Mouse (Mus musculus) MEL (cell line): ENCODE data around the gene Zfp961. TPM values are rescaled to one million over a fixed set of nuclear protein-coding genes. Genes with fewer than 3 reads are reported as not detected.
"Not testable (repeated sequence)": the region's sequence is repeated elsewhere in the genome, so short reads cannot be mapped to it uniquely, and the experiment has no call there.

Source experiments
- DNase-seq: peaks from one replicate; pipeline ENCODE4 v3.0.0; 2011; ENCODE audit warnings: low read depth, low spot score
- H3K27ac ChIP-seq: 2 replicates; pipeline ENCODE4 v1.5.1; 2012; ENCODE audit warnings: low read depth, mild to moderate bottlenecking, control low read depth, low read length, moderate library complexity; ENCODE audit not compliant: control insufficient read depth
- H3K27me3 ChIP-seq, 2 experiments: fragments of 150-350 bp in 1 of 2; sonication (generic) in 1 of 2; 2 replicates each; pipeline ENCODE4 v1.6.1; 2012; ENCODE audit warnings: low read length in 2 of 2, mild to moderate bottlenecking in 2 of 2, improper control_type of control experiment in 1 of 2, moderate library complexity in 1 of 2; ENCODE audit not compliant: insufficient read depth in 2 of 2, control insufficient read depth in 1 of 2
- H3K36me3 ChIP-seq, 2 experiments: 2 replicates each; pipeline ENCODE4 v1.6.1; 2012 to 2014; ENCODE audit warnings: low read length in 2 of 2, improper control_type of control experiment in 1 of 2, inconsistent platforms in 1 of 2, mild to moderate bottlenecking in 1 of 2; ENCODE audit not compliant: insufficient read depth in 2 of 2, control insufficient read depth in 1 of 2
- H3K4me1 ChIP-seq, 2 experiments: fragments of 150-350 bp in 1 of 2; sonication (generic) in 1 of 2; 2 replicates each; pipeline ENCODE4 v1.6.1; 2012; ENCODE audit warnings: low read length in 2 of 2, improper control_type of control experiment in 1 of 2, mild to moderate bottlenecking in 1 of 2; ENCODE audit not compliant: insufficient read depth in 2 of 2, control insufficient read depth in 1 of 2
- H3K4me3 ChIP-seq, 2 experiments: fragments of 150-350 bp in 1 of 2; sonication (generic) in 1 of 2; 2 replicates each; pipeline ENCODE4 v1.5.1; 2012; ENCODE audit warnings: low read depth in 2 of 2, low read length in 2 of 2, mild to moderate bottlenecking in 2 of 2, moderate library complexity in 2 of 2, control low read depth in 1 of 2, improper control_type of control experiment in 1 of 2; ENCODE audit not compliant: control insufficient read depth in 1 of 2, insufficient read depth in 1 of 2
- H3K79me2 ChIP-seq: 2 replicates; pipeline ENCODE4 v1.6.1; 2012; ENCODE audit warnings: mild to moderate bottlenecking, low read length, moderate library complexity; ENCODE audit not compliant: control insufficient read depth, poor library complexity, insufficient read depth
- H3K9ac ChIP-seq: 2 replicates; pipeline ENCODE4 v1.6.1; 2012; ENCODE audit warnings: low read depth, mild to moderate bottlenecking, control low read depth, low read length, moderate library complexity; ENCODE audit not compliant: control insufficient read depth, poor library complexity, severe bottlenecking
- H3K9me3 ChIP-seq: fragments of 150-350 bp; sonication (generic); replicated peaks from 2 replicates; pipeline ENCODE4 v1.6.1; 2012; ENCODE audit warnings: mild to moderate bottlenecking, low read length, improper control_type of control experiment, moderate library complexity; ENCODE audit not compliant: insufficient read depth
- EP300 ChIP-seq, 2 experiments: IDR thresholded peaks; 2 replicates each; pipeline ENCODE4 v1.6.1; 2011; ENCODE audit warnings: improper control_type of control experiment in 2 of 2, low read length in 2 of 2, low read depth in 1 of 2, mild to moderate bottlenecking in 1 of 2
- GATA1 ChIP-seq: IDR thresholded peaks from 2 replicates; pipeline ENCODE4 v1.6.1; 2011; ENCODE audit warnings: low read depth, low read length, improper control_type of control experiment
- JUND ChIP-seq: IDR thresholded peaks from 2 replicates; pipeline ENCODE4 v1.6.1; 2011; ENCODE audit warnings: low read depth, mild to moderate bottlenecking, improper control_type of control experiment, low read length
- MAFK ChIP-seq: IDR thresholded peaks from 2 replicates; pipeline ENCODE4 v1.6.1; 2011; ENCODE audit warnings: low read depth, mild to moderate bottlenecking, low read length, improper control_type of control experiment, borderline replicate concordance
- MYC ChIP-seq: IDR thresholded peaks from 2 replicates; pipeline ENCODE4 v1.6.1; 2011; ENCODE audit warnings: low read depth, mild to moderate bottlenecking, low read length, improper control_type of control experiment, moderate library complexity
- NELFE ChIP-seq: IDR thresholded peaks from 2 replicates; pipeline ENCODE4 v1.6.1; 2011; ENCODE audit warnings: low read depth, low read length, improper control_type of control experiment
- POLR2AphosphoS2 ChIP-seq: IDR thresholded peaks from 2 replicates; pipeline ENCODE4 v1.6.1; 2011; ENCODE audit warnings: low read length, improper control_type of control experiment
- RAD21 ChIP-seq: IDR thresholded peaks from 2 replicates; pipeline ENCODE4 v1.6.1; 2011; ENCODE audit warnings: mild to moderate bottlenecking, low read depth, low read length, improper control_type of control experiment
- SIN3A ChIP-seq: IDR thresholded peaks from 2 replicates; pipeline ENCODE4 v1.6.1; 2012; ENCODE audit warnings: low read length, improper control_type of control experiment, inconsistent platforms
- SMC3 ChIP-seq: IDR thresholded peaks from 2 replicates; pipeline ENCODE4 v1.6.1; 2011; ENCODE audit warnings: low read depth, low read length, improper control_type of control experiment
- TBP ChIP-seq: IDR thresholded peaks from 2 replicates; pipeline ENCODE4 v1.8.0; 2011; ENCODE audit warnings: low read depth, low read length, improper control_type of control experiment
- USF1 ChIP-seq: IDR thresholded peaks from 2 replicates; pipeline ENCODE4 v1.6.1; 2014; ENCODE audit warnings: low read depth, mild to moderate bottlenecking, inconsistent platforms, low read length, improper control_type of control experiment, moderate library complexity
- polyA plus RNA-seq, 2 experiments: library from polyadenylated mRNA; stranded (reverse) in 1 of 2; unstranded in 1 of 2; fragments of >175 nt in 1 of 2; fragments of >200 nt in 1 of 2; gene quantifications; 2 replicates each; pipeline versions ENCODE4 v1.2.1 to v1.2.4; 2012; ENCODE audit warnings: low replicate concordance in 2 of 2, low read depth in 1 of 2; ENCODE audit not compliant: insufficient read length in 2 of 2, insufficient read depth in 1 of 2, missing spikeins in 1 of 2
- total RNA-seq: library from RNA; depleted of rRNA; stranded (reverse); fragments of 300-350 nt; gene quantifications from 2 replicates; pipeline ENCODE4 v1.2.3, GENCODE M21; 2012; rRNA removed

The Zfp961 gene
- total and polyA plus RNA-seq, 3 experiments, result 26.1 to 30.6 TPM; not detected in 1

DNA sequence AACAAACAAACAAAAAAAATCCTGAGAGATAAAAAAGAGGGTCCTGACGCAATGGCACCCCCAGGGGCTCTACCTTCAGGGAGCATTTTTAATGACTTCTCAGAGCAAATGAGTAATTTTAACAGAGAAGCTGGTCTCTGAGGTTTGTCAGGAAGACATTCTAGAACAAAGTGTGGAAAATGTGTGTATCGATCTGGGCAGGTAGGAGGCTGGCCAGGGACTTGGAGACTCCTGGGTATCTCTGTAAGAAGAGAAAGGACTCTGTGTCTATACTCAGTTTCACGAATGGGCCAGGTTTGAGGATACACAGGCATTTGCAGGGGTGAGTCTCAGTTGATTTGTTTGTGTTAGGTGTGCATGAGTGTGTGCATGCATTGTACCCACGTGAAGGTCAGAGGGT is 90.1 kb downstream of the Zfp961 start, which contains the start of gene Olfr372:
Olfr372 (plus strand) TSS at position 301 of the 400 bp plus-strand sequence.
- not testable (repeated sequence) for DNase-seq

DNA sequence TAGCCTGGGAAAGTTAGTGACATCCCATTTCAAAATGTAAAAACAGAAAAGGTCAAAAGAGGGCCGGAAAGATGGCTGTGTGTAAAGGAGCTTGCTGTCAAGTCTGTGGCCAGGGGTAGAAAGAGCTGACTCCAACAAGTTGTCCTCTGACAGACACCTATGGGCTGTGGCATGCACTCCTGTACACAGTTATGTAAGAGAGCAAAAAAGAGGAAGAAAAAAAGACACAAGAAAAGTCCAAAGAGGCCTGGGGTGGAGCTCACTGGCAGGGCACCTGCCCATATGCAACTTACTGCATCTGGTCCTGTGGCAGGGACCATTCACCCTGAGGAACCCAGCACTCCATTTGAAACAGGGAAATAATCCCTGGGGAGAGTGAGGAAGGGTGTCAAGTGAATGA is 91.7 kb downstream of the Zfp961 start:
- H3K9ac ChIP-seq, result no peak overlapping the region
- H3K79me2 ChIP-seq, result no peaks in the 10 kb centered on the region
- H3K4me1 ChIP-seq, result no peaks in the 10 kb centered on the region; a peak in 1 of 4 replicates
- TF ChIP-seq USF1 (no peak), RAD21 (no peak), SMC3 (no peak), POLR2AphosphoS2 (no peak), TBP (no peak), NELFE (no peak), MAFK (no peak), SIN3A (no peak), GATA1 (no peak), JUND (no peak), EP300 (IDR thresholded peaks at IDR 0.05; ENCODE audit: low read depth in 1 of 2, low read length in 2 of 2) (no peak), MYC (no peak)
- H3K27me3 ChIP-seq, result no peaks in the 10 kb centered on the region
- H3K4me3 ChIP-seq, result no peak overlapping the region
- H3K9me3 ChIP-seq, result no peaks in the 10 kb centered on the region
- no peak for DNase-seq
- H3K36me3 ChIP-seq, result no peaks in the 10 kb centered on the region
- H3K27ac ChIP-seq, result no peak overlapping the region

More for the DNA sequence above, 90.1 kb downstream of the Zfp961 start, which contains the start of gene Olfr372:
- H3K4me1 ChIP-seq, H3K79me2 ChIP-seq, H3K9ac ChIP-seq, H3K4me3 ChIP-seq, H3K27me3 ChIP-seq, H3K9me3 ChIP-seq, H3K36me3 ChIP-seq, H3K27ac ChIP-seq: not testable (repeated sequence)

Other genes starting within 250 kb of the Zfp961 start
- 0.10 and 0.19 TPM in 2 replicates for gene B3gnt3, start 249.2 kb upstream of the Zfp961 start, total RNA-seq
- under 1 TPM in 1 of 2 experiments, not detected in 1; 0.84 TPM for gene B3gnt3, start 249.2 kb upstream of the Zfp961 start, polyA plus RNA-seq
- 2.3 and 3.7 TPM in 2 replicates for gene Fcho1, start 225.3 kb upstream of the Zfp961 start, total RNA-seq
- 1 to 10 TPM in 1 of 2 experiments, not detected in 1; 6.8 TPM for gene Fcho1, start 225.3 kb upstream of the Zfp961 start, polyA plus RNA-seq
- gene Zfp709, start 69.0 kb upstream of the Zfp961 start, total RNA-seq, result 5.0 and 7.2 TPM in 2 replicates
- gene Zfp709, start 69.0 kb upstream of the Zfp961 start, polyA plus RNA-seq, result 1 to 10 TPM in 1 of 2 experiments, not detected in 1; 3.0 TPM
- 12.4 and 13.4 TPM in 2 replicates for gene Zfp882, start 42.4 kb upstream of the Zfp961 start, total RNA-seq
- 10 to 100 TPM in 1 of 2 experiments, not detected in 1; 16.1 TPM for gene Zfp882, start 42.4 kb upstream of the Zfp961 start, polyA plus RNA-seq
- 12.6 and 14.6 TPM in 2 replicates for gene Zfp617, start 42.4 kb upstream of the Zfp961 start, total RNA-seq
- 10 to 100 TPM in 1 of 2 experiments, not detected in 1; 11.0 TPM for gene Zfp617, start 42.4 kb upstream of the Zfp961 start, polyA plus RNA-seq
- gene Cyp4f18, start 58.6 kb downstream of the Zfp961 start, total RNA-seq, result 0.08 TPM in 1 of 2 replicates, not detected in the other
- gene Cyp4f18, start 58.6 kb downstream of the Zfp961 start, polyA plus RNA-seq, result not detected
- gene Olfr372, start 90.2 kb downstream of the Zfp961 start, total RNA-seq, result 0.04 TPM in 1 of 2 replicates, not detected in the other
- gene Olfr372, start 90.2 kb downstream of the Zfp961 start, polyA plus RNA-seq, result under 1 TPM in 1 of 2 experiments, not detected in 1; 0.01 TPM
- gene Olfr373, start 132.1 kb downstream of the Zfp961 start, total RNA-seq, result 0.04 TPM in 1 of 2 replicates, not detected in the other
- 1 to 10 TPM in 1 of 2 experiments, not detected in 1; 1.0 TPM for gene Olfr373, start 132.1 kb downstream of the Zfp961 start, polyA plus RNA-seq
- gene Olfr374, start 156.0 kb downstream of the Zfp961 start, total RNA-seq, result 0.08 TPM in 1 of 2 replicates, not detected in the other
- under 1 TPM in 1 of 2 experiments, not detected in 1; 0.06 TPM for gene Olfr374, start 156.0 kb downstream of the Zfp961 start, polyA plus RNA-seq
- gene Tpm4, start 183.9 kb downstream of the Zfp961 start, total RNA-seq, result 0.12 TPM in 1 of 2 replicates, not detected in the other
- under 1 TPM in 1 of 2 experiments, not detected in 1; 0.36 TPM for gene Tpm4, start 183.9 kb downstream of the Zfp961 start, polyA plus RNA-seq
- gene Rab8a, start 210.2 kb downstream of the Zfp961 start, total RNA-seq, result 95.2 and 97.4 TPM in 2 replicates
- gene Rab8a, start 210.2 kb downstream of the Zfp961 start, polyA plus RNA-seq, result 100 to 1,000 TPM in 1 of 2 experiments, not detected in 1; 139 TPM
- 0.04 TPM in 1 of 2 replicates, not detected in the other for gene Hsh2d, start 238.6 kb downstream of the Zfp961 start, total RNA-seq
- gene Hsh2d, start 238.6 kb downstream of the Zfp961 start, polyA plus RNA-seq, result under 1 TPM in 1 of 2 experiments, not detected in 1; 0.13 TPM